Mouse (Mus musculus): ENCODE measurements around the gene Hsf3.
"Not testable (repeated sequence)": the region's sequence is repeated elsewhere in the genome, so short reads cannot be mapped to it uniquely, and the experiment has no call there.

Gene Hsf3

GRCm38 (mm10) chrX:96456201-96456963, at the start of gene Hsf3:
Gene Hsf3, minus strand, starts transcription at chrX:96456294.
- no peak for DNase-seq (ENCODE audit: low spot score in 2 of 2)

DNA sequence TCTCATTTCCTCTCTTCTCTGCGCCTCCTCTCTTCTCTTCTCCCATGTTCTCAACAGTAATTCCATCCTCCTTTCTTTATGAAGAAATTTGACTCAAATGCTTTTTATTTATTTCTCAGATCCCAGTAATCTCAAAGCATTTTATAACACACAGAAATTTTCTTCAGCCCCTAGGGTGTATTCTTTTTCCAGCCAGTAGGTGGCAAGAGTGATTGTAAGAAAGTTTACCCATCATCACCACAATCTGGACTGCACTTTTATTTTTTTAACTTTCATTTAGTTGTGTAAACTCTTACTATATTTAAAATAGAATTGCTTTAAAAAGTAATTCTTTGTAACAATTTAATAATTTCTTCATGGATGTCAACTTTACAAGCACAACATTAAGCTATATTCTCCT, 45.5 kb upstream of the Hsf3 start:
- no peak for DNase-seq (ENCODE audit: low spot score in 2 of 2)

GRCm38 (mm10) chrX:96455149-96455548, 945 bp downstream of the Hsf3 start, which contains the start of gene Heph:
Gene Heph, plus strand, starts transcription at chrX:96455359.
- no peak for DNase-seq (ENCODE audit: low spot score in 2 of 2)

DNA sequence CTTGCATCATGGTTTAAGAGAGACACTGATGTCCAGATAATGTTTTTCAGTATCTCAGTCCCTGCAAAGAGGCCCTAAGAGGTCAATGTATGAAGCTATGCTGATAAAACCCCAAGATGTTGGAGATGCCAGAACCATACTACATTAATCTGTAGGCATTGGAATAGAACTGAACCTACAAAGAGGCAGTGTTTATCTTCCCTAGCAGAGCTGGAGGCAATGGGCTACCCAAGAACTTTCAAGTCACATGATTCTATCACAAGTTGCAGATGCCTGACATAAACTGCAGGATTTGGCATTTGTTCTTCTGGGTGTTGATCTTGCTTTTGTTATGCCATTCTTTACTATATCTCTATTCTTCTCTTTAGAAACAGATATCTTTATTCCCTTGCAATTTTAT, 36.7 kb downstream of the Hsf3 start:
- DNase-seq (ENCODE audit: low spot score in 2 of 2), result no peak

GRCm38 (mm10) chrX:96417733-96418132, 38.4 kb downstream of the Hsf3 start:
- no peak for DNase-seq (ENCODE audit: low spot score in 2 of 2)

- DNase-seq (ENCODE audit: low spot score in 2 of 2), result no peak
Measured at GRCm38 (mm10) chrX:96416970-96417369, 39.1 kb downstream of the Hsf3 start.

- DNase-seq (ENCODE audit: low spot score in 2 of 2), result not testable (repeated sequence)
Measured at GRCm38 (mm10) chrX:96415351-96415750, 40.7 kb downstream of the Hsf3 start.

- DNase-seq (ENCODE audit: low spot score in 2 of 2), result no peak
Measured at GRCm38 (mm10) chrX:96339108-96339507, 117.0 kb downstream of the Hsf3 start.

DNA sequence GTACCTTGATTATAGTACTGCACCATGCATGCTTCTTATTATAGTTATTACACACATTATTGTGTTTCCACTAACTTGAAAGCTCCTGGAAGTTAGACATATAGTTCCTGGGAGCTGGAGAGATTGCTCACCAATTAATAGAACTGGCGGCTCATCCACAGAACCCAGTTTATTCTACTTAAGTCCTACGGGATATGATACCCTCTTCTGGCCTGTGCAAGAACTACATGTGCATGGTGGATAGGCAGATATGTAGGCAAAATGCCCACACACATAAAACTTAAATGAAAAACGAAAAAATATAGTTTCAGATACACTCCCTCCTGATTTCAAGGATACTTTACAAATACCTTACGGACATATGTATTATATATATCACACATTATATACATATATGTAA, 126.3 kb downstream of the Hsf3 start:
- DNase-seq (ENCODE audit: low spot score in 2 of 2), result peak in 1 of 2 experiments; percentile 4

- DNase-seq (ENCODE audit: low spot score in 2 of 2), result no peak
Measured at GRCm38 (mm10) chrX:96293338-96293737, 162.8 kb downstream of the Hsf3 start, which contains the start of gene Vsig4. Gene Vsig4, minus strand, starts transcription at chrX:96293438.

GRCm38 (mm10) chrX:96256509-96256908, 199.6 kb downstream of the Hsf3 start:
- DNase-seq (ENCODE audit: low spot score in 2 of 2), result no peak
